Mouse (Mus musculus) T-cell, adult 2 months (primary cell): ENCODE data around the gene Flii.
A peak's percentile ranks its signal among the peaks of the same experiment; 100 is the strongest.

ENCODE experiments used
- DNase-seq: peaks from one replicate; pipeline ENCODE4 v3.0.0; 2022; ENCODE audit warnings: low spot score

The Flii gene

GRCm38 (mm10) chr11:60715833-60716232 lies 11.2 kb downstream of the Flii start:
- DNase-seq: no peak

DNA sequence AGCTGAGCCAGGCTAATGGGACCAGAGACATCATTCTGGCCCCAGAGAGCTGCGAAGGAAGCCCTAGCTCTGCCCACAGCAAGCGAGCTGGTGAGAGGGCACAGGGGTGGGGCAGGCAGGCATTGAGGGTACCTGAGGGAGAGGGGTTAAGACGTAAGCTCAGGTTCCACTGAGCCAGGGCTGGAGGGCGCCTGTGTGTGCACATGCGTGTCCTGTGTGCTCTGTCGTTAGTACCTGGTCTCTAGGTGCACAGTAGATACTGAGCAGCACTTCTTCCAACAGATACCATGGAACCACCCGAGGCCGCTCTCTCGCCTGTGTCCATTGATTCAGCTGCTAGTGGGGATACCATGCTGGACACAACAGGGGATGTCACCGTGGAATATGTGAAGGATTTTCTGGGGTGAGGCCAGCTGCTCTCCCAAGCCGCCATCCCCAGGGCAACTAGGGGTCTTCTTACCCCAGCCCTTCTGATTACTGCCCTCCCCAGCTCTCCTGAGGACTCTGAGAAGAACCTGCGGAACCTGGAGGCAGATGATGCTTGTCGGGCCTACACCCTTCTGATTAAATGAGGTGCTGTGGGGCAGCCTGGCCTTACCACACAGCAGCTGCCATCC lies 14.3 kb downstream of the Flii start:
- DNase-seq: no peak

DNA sequence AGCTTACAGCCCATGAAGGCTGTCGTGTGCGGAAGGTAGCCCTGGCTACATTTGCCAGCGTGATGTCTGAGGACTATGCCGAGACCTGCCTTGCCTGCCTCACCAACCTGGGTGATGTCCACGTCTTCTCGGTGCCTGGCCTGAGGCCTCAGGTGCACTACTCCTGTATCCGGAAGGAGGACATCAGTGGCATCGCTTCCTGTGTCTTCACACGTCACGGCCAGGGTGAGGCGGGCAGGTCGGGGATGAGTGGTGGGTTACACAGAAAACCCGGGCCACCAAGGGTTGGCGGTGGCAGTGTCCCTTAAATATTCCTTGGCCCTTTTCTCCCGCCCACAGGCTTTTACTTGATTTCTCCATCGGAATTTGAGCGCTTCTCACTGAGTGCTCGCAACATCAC lies 15.0 kb downstream of the Flii start:
- no peak for DNase-seq

- DNase-seq: no peak
These were observed 15.8 kb downstream of the Flii start for GRCm38 (mm10) chr11:60711218-60711617.

- no peak for DNase-seq
These were observed 17.3 kb downstream of the Flii start for GRCm38 (mm10) chr11:60709481-60710465.

DNA sequence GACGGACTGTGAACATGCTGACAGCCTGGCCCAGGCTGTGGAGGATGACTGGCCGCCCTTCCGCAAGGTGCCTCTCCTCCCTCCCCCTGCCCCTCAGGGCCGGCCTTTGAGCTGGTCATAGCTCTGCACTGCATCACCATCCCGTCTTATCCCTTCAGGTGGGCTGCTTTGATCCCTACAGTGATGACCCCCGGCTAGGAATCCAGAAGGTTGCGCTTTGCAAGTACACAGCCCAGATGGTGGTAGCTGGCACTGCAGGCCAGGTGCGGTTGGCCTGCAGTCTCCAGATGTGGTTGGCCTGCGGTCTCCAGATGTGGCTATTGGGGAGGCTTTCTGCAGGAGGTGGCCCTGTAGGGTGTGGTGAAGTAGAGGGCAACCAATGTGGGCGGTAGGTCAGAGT lies 18.4 kb downstream of the Flii start:
- DNase-seq: no peak

- no peak for DNase-seq
These were observed 19.4 kb downstream of the Flii start for GRCm38 (mm10) chr11:60707672-60708071.

GRCm38 (mm10) chr11:60706696-60707480 lies 20.2 kb downstream of the Flii start:
- no peak for DNase-seq

DNA sequence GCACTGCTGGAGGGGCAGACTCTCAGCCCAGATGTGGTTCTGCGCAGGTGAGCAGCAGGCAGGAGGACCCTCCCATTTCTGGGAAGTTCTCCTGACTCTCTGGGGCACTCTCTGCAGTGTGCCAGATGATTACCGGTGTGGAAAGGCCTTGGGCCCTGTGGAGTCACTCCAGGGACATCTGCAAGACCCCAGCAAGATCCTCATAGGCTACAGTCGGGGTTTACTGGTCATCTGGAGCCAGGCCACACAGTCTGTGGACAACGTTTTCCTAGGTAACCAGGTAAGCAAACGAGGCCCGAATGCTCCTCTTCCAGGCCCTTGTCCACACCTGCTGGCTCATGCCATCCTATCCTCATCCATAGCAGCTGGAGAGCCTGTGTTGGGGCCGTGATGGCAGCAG lies 21.0 kb downstream of the Flii start:
- DNase-seq: no peak

GRCm38 (mm10) chr11:60705255-60705654 lies 21.8 kb downstream of the Flii start:
- no peak for DNase-seq

DNA sequence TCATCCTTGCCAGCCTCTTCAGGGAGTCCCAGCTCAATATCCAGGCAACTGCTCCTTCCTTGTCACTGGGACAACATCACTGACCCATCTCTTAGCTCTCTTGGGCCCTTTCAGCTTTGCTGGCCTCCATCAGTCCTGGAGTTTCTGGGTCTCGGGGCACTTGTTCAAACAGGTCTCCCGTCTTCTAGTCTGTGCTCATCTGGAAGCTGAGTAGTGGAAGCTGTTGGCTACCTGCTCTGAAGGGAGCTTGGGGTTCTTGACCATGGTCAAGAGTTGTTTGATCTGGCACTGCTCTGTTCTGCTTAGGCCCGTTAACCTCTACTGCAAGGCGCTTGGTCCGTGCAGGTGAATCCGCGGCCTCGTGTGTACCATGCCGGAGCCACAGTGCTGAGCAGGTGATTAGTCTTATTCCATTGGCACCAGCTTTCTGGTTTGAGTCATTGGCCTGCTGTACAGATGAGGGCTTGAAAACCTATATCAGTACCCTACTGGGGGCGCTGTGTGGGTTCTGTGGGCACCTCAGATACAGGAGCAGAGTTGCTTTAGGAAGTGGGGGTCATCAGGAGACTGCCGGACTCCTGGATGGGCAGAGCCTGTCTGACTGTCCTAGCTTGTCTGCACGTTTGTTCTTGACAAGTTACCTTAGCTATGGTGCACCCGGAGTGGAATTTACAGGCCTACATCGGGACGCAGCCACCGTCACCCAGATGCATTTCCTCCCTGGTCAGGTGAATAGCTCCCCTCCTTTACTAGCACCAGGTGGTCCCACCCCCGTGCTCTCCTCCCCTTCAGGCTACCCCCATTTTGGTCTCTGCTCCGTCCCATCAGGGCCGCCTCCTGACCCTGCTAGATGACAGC lies 22.8 kb downstream of the Flii start:
- DNase-seq: no peak

DNA sequence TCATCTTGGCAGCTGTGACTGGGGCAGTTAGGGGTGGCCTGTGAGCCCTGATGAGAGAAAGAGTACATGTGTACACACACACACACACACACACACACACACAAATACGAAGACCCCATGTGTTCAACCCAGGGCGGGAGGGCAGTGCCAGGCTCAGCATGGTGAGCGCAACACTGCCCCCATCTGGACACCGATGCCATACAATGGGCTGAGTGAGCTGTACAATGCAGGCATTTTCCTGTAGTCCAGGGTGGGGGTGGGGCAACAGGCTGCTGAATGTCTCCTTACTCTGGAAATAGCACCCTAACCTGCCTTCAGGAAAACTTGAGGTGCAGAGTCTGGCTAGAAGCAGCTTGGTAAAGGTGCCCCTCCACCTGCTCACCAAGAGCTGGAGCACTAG lies 23.9 kb downstream of the Flii start:
- DNase-seq: peak; percentile 56

GRCm38 (mm10) chr11:60701611-60702010 lies 25.5 kb downstream of the Flii start:
- DNase-seq: no peak

GRCm38 (mm10) chr11:60700320-60701185 lies 26.5 kb downstream of the Flii start:
- no peak for DNase-seq

GRCm38 (mm10) chr11:60699524-60700075 lies 27.5 kb downstream of the Flii start, which contains the start of gene Llgl1:
Gene Llgl1 (plus strand): TSS chr11:60699723.
- DNase-seq: peak; percentile 79

- no peak for DNase-seq
These were observed 28.1 kb downstream of the Flii start for GRCm38 (mm10) chr11:60698806-60699523.

GRCm38 (mm10) chr11:60697561-60697960 lies 29.5 kb downstream of the Flii start:
- DNase-seq: peak; percentile 19

GRCm38 (mm10) chr11:60696165-60696564 lies 30.9 kb downstream of the Flii start:
- DNase-seq: no peak
